Mouse (Mus musculus): ENCODE results near the gene Lrrc8c.

Gene Lrrc8c

GRCm38 (mm10) chr5:105508813-105509212 is 10.4 kb upstream of the Lrrc8c start:
- DNase-seq: no peak

GRCm38 (mm10) chr5:105512297-105512696 is 6.9 kb upstream of the Lrrc8c start:
- DNase-seq: no peak

GRCm38 (mm10) chr5:105515532-105515931 is 3.7 kb upstream of the Lrrc8c start:
- DNase-seq: no peak

- DNase-seq: no peak
These were observed 2.9 kb upstream of the Lrrc8c start for GRCm38 (mm10) chr5:105516290-105516689.

- peak in 1 of 2 experiments; percentile 36 for DNase-seq
These were observed 1.1 kb upstream of the Lrrc8c start for GRCm38 (mm10) chr5:105517992-105518625.

- peak; percentile 64 to 70 for DNase-seq
These were observed 527 bp upstream of the Lrrc8c start for GRCm38 (mm10) chr5:105518626-105519095.

GRCm38 (mm10) chr5:105519976-105520300 is 750 bp downstream of the Lrrc8c start:
- no peak for DNase-seq

- DNase-seq: no peak
These were observed 1.3 kb downstream of the Lrrc8c start for GRCm38 (mm10) chr5:105520442-105520965.

- DNase-seq: no peak
These were observed 4.3 kb downstream of the Lrrc8c start for GRCm38 (mm10) chr5:105523452-105523851.

- no peak for DNase-seq
These were observed 5.8 kb downstream of the Lrrc8c start for GRCm38 (mm10) chr5:105525004-105525403.

GRCm38 (mm10) chr5:105526107-105526645 is 7.0 kb downstream of the Lrrc8c start:
- no peak for DNase-seq

GRCm38 (mm10) chr5:105526766-105527165 is 7.6 kb downstream of the Lrrc8c start:
- DNase-seq: no peak

- no peak for DNase-seq
These were observed 8.5 kb downstream of the Lrrc8c start for GRCm38 (mm10) chr5:105527477-105528331.

GRCm38 (mm10) chr5:105530576-105530975 is 11.4 kb downstream of the Lrrc8c start:
- no peak for DNase-seq

GRCm38 (mm10) chr5:105535186-105535585 is 16.0 kb downstream of the Lrrc8c start:
- no peak for DNase-seq

- DNase-seq: no peak
These were observed 17.0 kb downstream of the Lrrc8c start for GRCm38 (mm10) chr5:105536172-105536571.

- no peak for DNase-seq
These were observed 18.0 kb downstream of the Lrrc8c start for GRCm38 (mm10) chr5:105537101-105537723.

GRCm38 (mm10) chr5:105541051-105541450 is 21.9 kb downstream of the Lrrc8c start:
- no peak for DNase-seq

- DNase-seq: no peak
These were observed 25.9 kb downstream of the Lrrc8c start for GRCm38 (mm10) chr5:105545126-105545525.

GRCm38 (mm10) chr5:105547115-105547514 is 27.9 kb downstream of the Lrrc8c start:
- no peak for DNase-seq

- DNase-seq: no peak
These were observed 32.6 kb downstream of the Lrrc8c start for GRCm38 (mm10) chr5:105551808-105552207.

- DNase-seq: no peak
These were observed 37.1 kb downstream of the Lrrc8c start for GRCm38 (mm10) chr5:105556291-105556690.

- no peak for DNase-seq
These were observed 38.2 kb downstream of the Lrrc8c start for GRCm38 (mm10) chr5:105557346-105557745.
